Mouse (Mus musculus) heart, embryonic 11.5 days (tissue): ENCODE measurements around the gene Dpysl4. TPM values are rescaled to one million over a fixed set of nuclear protein-coding genes. Genes with fewer than 3 reads are reported as not detected.

Source experiments
- ATAC-seq: fragments of 200-750 bp; cut with Nextera tagmentation; replicated peaks from 2 replicates; pipeline ENCODE4 v1.8.0; 2017; ENCODE audit warnings: moderate library complexity; ENCODE audit not compliant: insufficient number of reproducible peaks, low FRiP score, low TSS enrichment
- H3K27ac ChIP-seq: fragments of 300-500 bp; sonication (generic); 2 replicates; pipeline ENCODE4 v1.5.1; 2014; ENCODE audit warnings: mild to moderate bottlenecking, low read depth, low read length
- H3K27me3 ChIP-seq: fragments of 300-500 bp; sonication (generic); 2 replicates; pipeline ENCODE4 v1.6.1; 2014; ENCODE audit warnings: mild to moderate bottlenecking, low read length, mixed read lengths; ENCODE audit not compliant: control insufficient read depth, insufficient read depth
- H3K36me3 ChIP-seq: fragments of 300-500 bp; sonication (generic); 2 replicates; pipeline ENCODE4 v1.6.1; 2014; ENCODE audit warnings: mild to moderate bottlenecking, low read length, moderate library complexity, mixed read lengths; ENCODE audit not compliant: control insufficient read depth, insufficient read depth
- H3K4me1 ChIP-seq: fragments of 300-500 bp; sonication (generic); 2 replicates; pipeline ENCODE4 v1.6.1; 2014; ENCODE audit warnings: low read length; ENCODE audit not compliant: control insufficient read depth, insufficient read depth
- H3K4me2 ChIP-seq: fragments of 300-500 bp; sonication (generic); 2 replicates; pipeline ENCODE4 v1.6.1; 2014; ENCODE audit warnings: mild to moderate bottlenecking, moderate library complexity
- H3K4me3 ChIP-seq: fragments of 300-500 bp; sonication (generic); 2 replicates; pipeline ENCODE4 v1.5.1; 2014; ENCODE audit warnings: low read depth, low read length
- H3K9ac ChIP-seq: fragments of 300-500 bp; sonication (generic); 2 replicates; pipeline ENCODE4 v1.6.1; 2014; ENCODE audit warnings: mild to moderate bottlenecking, low read depth, low read length, moderate library complexity
- H3K9me3 ChIP-seq: fragments of 300-500 bp; sonication (generic); replicated peaks from 2 replicates; pipeline ENCODE4 v1.6.1; 2016; ENCODE audit warnings: low read length; ENCODE audit not compliant: control insufficient read depth
- WGBS: fragments of 180-500 bp; shearing (Covaris S2); extraction: QIAGEN DNeasy Blood & Tissue Kit; methylation state at CpG from one replicate; pipeline ENCODE4 v1.1.7; 2014; ENCODE audit not compliant: insufficient replicate concordance; 5-methylcytosine and 5-hydroxymethylcytosine counted together
- polyA plus RNA-seq: library from polyadenylated mRNA; unstranded; fragments of >200 nt; fragmentation: Nextera tagmentation; extraction: Ambion mirVana; gene quantifications from 2 replicates; pipeline ENCODE4 v1.2.1, GENCODE M21; 2014

Dpysl4 gene
- polyA plus RNA-seq, 1 experiment from 2014 or later = 4.4 TPM

GRCm38 (mm10) chr7:139092676-139093075 is 6.9 kb downstream of the Dpysl4 start:
- Histone ChIP-seq H3K27me3 (peaks cover 10% of the 10 kb centered on the region), H3K9ac (no peak overlapping the region), H3K36me3 (no peaks in the 10 kb centered on the region), H3K4me2 (no peak overlapping the region), H3K4me1 (no peaks in the 10 kb centered on the region), H3K27ac (no peak overlapping the region), H3K4me3 (no peak overlapping the region), H3K9me3 (no peaks in the 10 kb centered on the region)
- no peak for ATAC-seq
- 84% methylated on average over 5 of the region's 5 CpGs for WGBS

DNA sequence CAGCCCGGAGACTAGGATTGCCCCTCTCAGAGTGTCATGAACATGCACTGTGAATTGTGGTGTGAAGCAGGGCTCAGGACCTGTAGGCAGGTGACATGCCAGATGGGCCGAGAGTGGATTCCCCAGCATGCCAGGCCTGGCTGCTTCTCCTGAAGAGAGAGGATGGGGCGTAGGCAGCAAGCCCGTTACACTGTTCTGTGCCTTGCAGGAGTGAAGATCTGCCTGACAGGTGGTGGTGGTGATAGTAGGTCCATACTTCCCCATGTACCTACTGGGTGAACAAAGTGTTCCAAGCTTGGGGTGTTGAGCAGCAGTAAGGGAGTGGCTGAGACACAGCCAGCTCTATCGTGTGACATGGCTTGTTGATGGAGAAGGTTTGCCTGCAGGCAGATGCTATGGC is 7.3 kb downstream of the Dpysl4 start:
- Histone ChIP-seq H3K36me3 (no peaks in the 10 kb centered on the region), H3K27me3 (peaks cover 6% of the 10 kb centered on the region), H3K4me3 (no peak overlapping the region), H3K27ac (no peak overlapping the region), H3K9me3 (no peaks in the 10 kb centered on the region), H3K4me2 (no peak overlapping the region), H3K9ac (no peak overlapping the region), H3K4me1 (no peaks in the 10 kb centered on the region)
- no peak for ATAC-seq
- WGBS = 82% methylated on average over 5 of the region's 5 CpGs

- H3K27ac ChIP-seq = no peak overlapping the region
- H3K9me3 ChIP-seq = no peaks in the 10 kb centered on the region
- H3K9ac ChIP-seq = no peak overlapping the region
- peaks cover 2% of the 10 kb centered on the region; the same call in 1 of the 2 replicates for H3K27me3 ChIP-seq
- H3K4me2 ChIP-seq = no peak overlapping the region
- no peaks in the 10 kb centered on the region for H3K4me1 ChIP-seq
- no peak for ATAC-seq
- no peak overlapping the region for H3K4me3 ChIP-seq
- H3K36me3 ChIP-seq = no peaks in the 10 kb centered on the region
- WGBS = 77% methylated on average over 7 of the region's 7 CpGs
Observed at GRCm38 (mm10) chr7:139093781-139094180, 8.0 kb downstream of the Dpysl4 start.

DNA sequence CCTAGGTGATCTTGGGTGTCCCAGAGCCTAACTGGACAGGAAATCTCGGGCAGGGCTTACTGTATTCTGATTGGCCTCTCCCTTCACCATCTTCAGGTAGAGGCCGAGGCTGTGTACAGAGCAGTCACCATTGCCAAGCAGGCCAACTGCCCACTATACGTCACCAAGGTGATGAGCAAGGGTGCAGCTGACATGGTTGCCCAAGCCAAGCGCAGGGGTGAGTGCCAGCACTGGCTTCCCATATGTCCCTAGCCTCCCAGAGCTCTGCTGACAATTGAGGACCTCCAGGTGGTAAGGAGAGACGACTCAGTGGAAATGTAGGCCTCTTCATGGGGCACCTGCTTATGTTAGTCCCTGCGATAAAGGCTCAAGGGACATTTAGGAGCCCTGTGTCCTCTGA is 9.0 kb downstream of the Dpysl4 start:
- Histone ChIP-seq H3K27me3 (peaks cover 4% of the 10 kb centered on the region; the same call in 1 of the 2 replicates), H3K27ac (no peak overlapping the region), H3K36me3 (no peaks in the 10 kb centered on the region), H3K9ac (no peak overlapping the region), H3K4me1 (no peaks in the 10 kb centered on the region), H3K9me3 (no peaks in the 10 kb centered on the region), H3K4me2 (no peak overlapping the region), H3K4me3 (no peak overlapping the region)
- no peak for ATAC-seq
- WGBS = 76% methylated on average over 6 of the region's 6 CpGs

DNA sequence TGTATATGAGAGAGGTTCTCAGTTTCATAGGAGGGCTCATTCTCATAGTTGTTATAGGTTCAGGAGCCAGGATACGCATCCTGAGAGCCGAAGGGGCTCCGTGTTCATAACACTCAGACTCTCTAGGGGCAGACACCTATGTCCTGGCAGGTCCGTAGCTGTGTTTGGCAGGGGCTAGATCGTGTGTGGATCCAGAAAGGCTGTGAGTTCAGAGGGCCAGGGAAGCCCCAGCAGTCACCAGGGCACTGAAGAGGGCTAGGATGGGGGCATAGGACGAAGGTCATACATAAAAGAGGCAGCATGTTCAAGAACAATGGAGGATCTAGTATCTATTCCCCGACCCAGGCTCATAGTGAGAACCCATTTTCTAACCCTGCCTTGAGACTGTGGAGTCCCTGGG is 9.5 kb downstream of the Dpysl4 start:
- H3K4me2 ChIP-seq = no peak overlapping the region
- no peak overlapping the region for H3K4me3 ChIP-seq
- no peak overlapping the region for H3K9ac ChIP-seq
- WGBS = 72% methylated on average over 7 of the region's 7 CpGs
- H3K27ac ChIP-seq = no peak overlapping the region
- no peaks in the 10 kb centered on the region for H3K36me3 ChIP-seq
- H3K4me1 ChIP-seq = no peaks in the 10 kb centered on the region
- peaks cover 4% of the 10 kb centered on the region; the same call in 1 of the 2 replicates for H3K27me3 ChIP-seq
- no peak for ATAC-seq
- H3K9me3 ChIP-seq = no peaks in the 10 kb centered on the region

GRCm38 (mm10) chr7:139096399-139096798 is 10.6 kb downstream of the Dpysl4 start:
- Histone ChIP-seq H3K9ac (no peak overlapping the region), H3K36me3 (no peaks in the 10 kb centered on the region), H3K4me1 (no peaks in the 10 kb centered on the region), H3K4me2 (no peak overlapping the region), H3K27me3 (peaks cover 4% of the 10 kb centered on the region; the same call in 1 of the 2 replicates), H3K9me3 (no peaks in the 10 kb centered on the region), H3K4me3 (no peak overlapping the region), H3K27ac (no peak overlapping the region)
- no peak for ATAC-seq
- 79% methylated on average over 6 of the region's 6 CpGs for WGBS

DNA sequence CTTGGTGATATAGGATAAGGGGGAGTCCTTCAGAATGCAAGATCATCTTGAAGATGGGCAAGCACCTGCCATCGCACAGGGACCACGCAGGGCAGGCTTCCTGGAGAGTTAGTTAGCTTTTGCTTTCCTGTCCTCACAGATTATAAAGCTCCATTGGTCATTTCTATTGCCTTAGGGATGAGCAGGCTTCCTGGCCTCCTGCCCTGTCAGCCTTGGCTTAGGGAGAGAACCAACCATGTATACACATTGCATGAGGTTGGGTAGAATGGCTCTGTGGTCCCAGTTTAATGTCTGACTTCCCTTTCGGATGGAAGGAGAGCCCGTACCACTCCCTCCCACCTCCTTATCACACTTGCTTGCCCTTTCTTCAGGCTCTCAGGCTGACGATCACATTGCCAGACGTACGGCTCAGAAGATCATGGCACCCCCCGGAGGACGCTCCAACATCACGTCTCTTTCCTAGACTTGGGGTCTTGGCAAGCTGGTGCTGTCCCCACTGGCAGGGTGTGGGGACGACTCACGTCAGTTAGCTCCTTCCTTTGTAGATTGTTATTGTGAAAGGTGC is 14.8 kb downstream of the Dpysl4 start:
- H3K4me1 ChIP-seq = no peaks in the 10 kb centered on the region
- H3K4me3 ChIP-seq = no peak overlapping the region
- H3K27ac ChIP-seq = no peak overlapping the region
- 0 out of 2 replicates have a peak, but pooled peaks cover 2% of the 10 kb centered on the region for H3K27me3 ChIP-seq
- H3K4me2 ChIP-seq = no peak overlapping the region
- 53% methylated on average over 12 of the region's 12 CpGs for WGBS
- no peaks in the 10 kb centered on the region for H3K9me3 ChIP-seq
- no peak overlapping the region for H3K9ac ChIP-seq
- no peaks in the 10 kb centered on the region for H3K36me3 ChIP-seq
- no peak for ATAC-seq

DNA sequence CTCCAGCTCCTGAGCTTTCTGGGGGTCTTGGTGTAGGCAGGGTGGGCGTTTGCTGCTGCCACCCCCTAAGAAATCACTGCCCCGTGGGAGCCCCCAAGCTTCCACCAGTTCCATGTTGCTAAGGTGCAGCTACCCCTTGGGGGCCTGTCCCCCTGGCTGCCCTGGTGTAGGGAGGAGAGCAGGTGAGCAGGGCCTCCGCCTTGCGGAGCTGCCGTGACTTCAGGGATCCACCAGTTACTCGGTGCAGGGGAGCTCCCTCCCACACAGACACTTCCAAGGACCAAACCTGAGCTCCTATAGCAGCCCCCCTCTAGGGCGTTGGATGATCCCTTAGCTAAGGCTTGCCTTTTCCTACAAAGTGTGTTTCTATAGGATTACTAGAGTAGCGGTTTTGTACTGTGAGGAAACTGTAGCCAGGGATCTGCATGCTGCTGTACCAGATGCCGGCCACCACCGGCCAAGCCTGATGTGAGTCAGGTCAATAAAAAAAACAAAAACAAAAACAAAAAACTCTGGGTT is 15.5 kb downstream of the Dpysl4 start:
- Histone ChIP-seq H3K4me2 (no peak overlapping the region), H3K27me3 (0 out of 2 replicates have a peak, but pooled peaks cover 2% of the 10 kb centered on the region), H3K9ac (no peak overlapping the region), H3K4me1 (no peaks in the 10 kb centered on the region), H3K9me3 (no peaks in the 10 kb centered on the region), H3K36me3 (no peaks in the 10 kb centered on the region), H3K4me3 (no peak overlapping the region), H3K27ac (no peak overlapping the region)
- WGBS = 68% methylated on average over 10 of the region's 10 CpGs
- no peak for ATAC-seq

DNA sequence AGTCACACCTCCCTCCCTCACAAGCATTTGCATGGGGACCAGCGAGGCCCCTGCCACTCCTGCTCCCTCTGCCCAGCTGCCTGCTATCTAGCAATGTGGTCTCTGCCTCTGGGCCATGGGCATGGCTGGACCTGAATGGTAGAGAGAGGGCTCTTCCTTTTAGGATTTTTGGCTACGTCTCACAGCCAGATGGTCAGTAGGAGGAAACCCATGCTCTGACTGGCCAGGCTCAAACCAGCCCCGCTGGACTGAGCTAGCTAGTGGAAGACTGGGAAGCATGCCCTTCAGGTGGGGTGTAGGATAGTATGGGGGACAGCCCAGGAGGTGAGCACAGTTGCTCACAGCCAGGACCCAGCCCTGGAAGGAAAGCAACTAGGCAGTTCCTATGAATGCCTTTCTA is 16.0 kb downstream of the Dpysl4 start:
- no peak for ATAC-seq
- Histone ChIP-seq H3K27me3 (0 out of 2 replicates have a peak, but pooled peaks cover 2% of the 10 kb centered on the region), H3K9me3 (no peaks in the 10 kb centered on the region), H3K4me1 (no peaks in the 10 kb centered on the region), H3K36me3 (no peaks in the 10 kb centered on the region), H3K4me3 (no peak overlapping the region), H3K4me2 (no peak overlapping the region), H3K9ac (no peak overlapping the region), H3K27ac (no peak overlapping the region)
- 68% methylated on average over 3 of the region's 3 CpGs for WGBS
